Mouse (Mus musculus) embryonic facial prominence, embryonic 14.5 days (tissue): ENCODE data around the gene Vpreb3. TPM values are rescaled to one million over a fixed set of nuclear protein-coding genes. Genes with fewer than 3 reads are reported as not detected.
"Not testable (repeated sequence)": the region's sequence is repeated elsewhere in the genome, so short reads cannot be mapped to it uniquely, and the experiment has no call there.

Experiments used
- ATAC-seq: fragments of 200-750 bp; cut with Nextera tagmentation; 2 replicates; pipeline ENCODE4 v1.8.0; 2017; ENCODE audit warnings: low read depth, moderate number of reproducible peaks, moderate TSS enrichment
- DNase-seq: peaks from one replicate; pipeline ENCODE4 v3.0.0-alpha.2; 2015; ENCODE audit warnings: low spot score
- H3K27ac ChIP-seq: fragments of 300-500 bp; sonication (generic); replicated peaks from 2 replicates; pipeline ENCODE4 v1.5.1; 2014; ENCODE audit warnings: low read depth, mild to moderate bottlenecking, low read length, moderate library complexity
- H3K27me3 ChIP-seq: fragments of 300-500 bp; sonication (generic); replicated peaks from 2 replicates; pipeline ENCODE4 v1.6.1; 2014; ENCODE audit warnings: low read length; ENCODE audit not compliant: control insufficient read depth, insufficient read depth
- H3K36me3 ChIP-seq: fragments of 300-500 bp; sonication (generic); 2 replicates; pipeline ENCODE4 v1.6.1; 2014; ENCODE audit warnings: low read length, mixed read lengths; ENCODE audit not compliant: control insufficient read depth, insufficient read depth
- H3K4me1 ChIP-seq: fragments of 300-500 bp; sonication (generic); 2 replicates; pipeline ENCODE4 v1.6.1; 2014; ENCODE audit warnings: antibody characterized with exemption, low read length; ENCODE audit not compliant: control insufficient read depth, insufficient read depth
- H3K4me2 ChIP-seq: fragments of 300-500 bp; sonication (generic); 2 replicates; pipeline ENCODE4 v1.6.1; 2014; ENCODE audit warnings: low read depth, mild to moderate bottlenecking, low read length, moderate library complexity, mixed read lengths
- H3K4me3 ChIP-seq: fragments of 300-500 bp; sonication (generic); 2 replicates; pipeline ENCODE4 v1.5.1; 2014; ENCODE audit warnings: low read depth, mild to moderate bottlenecking, low read length
- H3K9ac ChIP-seq: fragments of 300-500 bp; sonication (generic); 2 replicates; pipeline ENCODE4 v1.6.1; 2014; ENCODE audit warnings: low read depth, mild to moderate bottlenecking, low read length, moderate library complexity, mixed read lengths
- H3K9me3 ChIP-seq: fragments of 300-500 bp; sonication (generic); 2 replicates; pipeline ENCODE4 v1.6.1; 2016; ENCODE audit warnings: low read length; ENCODE audit not compliant: control insufficient read depth
- WGBS: fragments of 180-500 bp; shearing (Covaris S2); extraction: QIAGEN DNeasy Blood & Tissue Kit; methylation state at CpG from one replicate; pipeline ENCODE4 v1.1.7; 2014; 5-methylcytosine and 5-hydroxymethylcytosine counted together
- polyA plus RNA-seq: library from polyadenylated mRNA; unstranded; fragments of >200 nt; fragmentation: Nextera tagmentation; extraction: Ambion mirVana; gene quantifications from 2 replicates; pipeline ENCODE4 v1.2.1, GENCODE M21; 2014

Vpreb3 gene
- polyA plus RNA-seq, 1 experiment from 2014 or later: 1.4 TPM

GRCm38 (mm10) chr10:75975216-75975615, 32.4 kb downstream of the Vpreb3 start:
- Histone ChIP-seq H3K4me1 (no peaks in the 10 kb centered on the region), H3K4me3 (no peak overlapping the region), H3K9me3 (no peaks in the 10 kb centered on the region), H3K9ac (no peak overlapping the region), H3K27ac (no peak overlapping the region), H3K27me3 (no peaks in the 10 kb centered on the region), H3K36me3 (no peaks in the 10 kb centered on the region), H3K4me2 (no peak overlapping the region)
- ATAC-seq: no peak
- DNase-seq: no peak
- WGBS: 76% methylated on average over 5 of the region's 5 CpGs

- Histone ChIP-seq H3K9me3 (no peaks in the 10 kb centered on the region), H3K4me3 (no peak overlapping the region), H3K4me1 (no peaks in the 10 kb centered on the region), H3K27ac (no peak overlapping the region), H3K9ac (no peak overlapping the region), H3K4me2 (no peak overlapping the region), H3K27me3 (no peaks in the 10 kb centered on the region), H3K36me3 (no peaks in the 10 kb centered on the region)
- DNase-seq (no peak), ATAC-seq (no peak)
- WGBS: 45% methylated on average over 10 of the region's 10 CpGs
Measured at GRCm38 (mm10) chr10:75978119-75978834, 35.4 kb downstream of the Vpreb3 start.

- WGBS: 89% methylated on average over 5 of the region's 5 CpGs
- Histone ChIP-seq H3K4me3 (no peak overlapping the region), H3K9ac (no peak overlapping the region), H3K4me1 (no peaks in the 10 kb centered on the region), H3K4me2 (no peak overlapping the region), H3K9me3 (no peaks in the 10 kb centered on the region), H3K27ac (no peak overlapping the region), H3K36me3 (no peaks in the 10 kb centered on the region), H3K27me3 (no peaks in the 10 kb centered on the region)
- ATAC-seq: no peak
- DNase-seq: no peak
Measured at GRCm38 (mm10) chr10:75978835-75979157, 35.9 kb downstream of the Vpreb3 start.

- no peaks in the 10 kb centered on the region for H3K4me1 ChIP-seq
- H3K36me3 ChIP-seq: no peaks in the 10 kb centered on the region
- 85% methylated on average over 3 of the region's 3 CpGs for WGBS
Measured at GRCm38 (mm10) chr10:75979432-75979831, 36.6 kb downstream of the Vpreb3 start.

GRCm38 (mm10) chr10:75990430-75991042, 47.7 kb downstream of the Vpreb3 start:
- H3K36me3 ChIP-seq: no peaks in the 10 kb centered on the region
- no peaks in the 10 kb centered on the region for H3K27me3 ChIP-seq
- no peaks in the 10 kb centered on the region for H3K4me1 ChIP-seq
- WGBS: 62% methylated on average over 4 of the region's 4 CpGs
- H3K27ac ChIP-seq: no peak overlapping the region
- DNase-seq (no peak), ATAC-seq (no peak)
- no peak overlapping the region for H3K4me2 ChIP-seq
- no peak overlapping the region for H3K4me3 ChIP-seq
- no peaks in the 10 kb centered on the region for H3K9me3 ChIP-seq
- no peak overlapping the region for H3K9ac ChIP-seq

More at GRCm38 (mm10) chr10:75979432-75979831, 36.6 kb downstream of the Vpreb3 start:
- DNase-seq (no peak), ATAC-seq (no peak)
- Histone ChIP-seq H3K9me3 (no peaks in the 10 kb centered on the region), H3K4me2 (no peak overlapping the region), H3K4me3 (no peak overlapping the region), H3K27me3 (no peaks in the 10 kb centered on the region), H3K27ac (no peak overlapping the region), H3K9ac (no peak overlapping the region)

- Histone ChIP-seq H3K4me1 (no peaks in the 10 kb centered on the region), H3K4me3 (no peak overlapping the region), H3K36me3 (no peaks in the 10 kb centered on the region), H3K27ac (no peak overlapping the region), H3K4me2 (no peak overlapping the region), H3K27me3 (no peaks in the 10 kb centered on the region), H3K9ac (no peak overlapping the region), H3K9me3 (no peaks in the 10 kb centered on the region)
- 84% methylated on average over 15 of the region's 15 CpGs for WGBS
- DNase-seq (no peak), ATAC-seq (no peak)
Measured at GRCm38 (mm10) chr10:75993616-75994240, 50.9 kb downstream of the Vpreb3 start.

- not testable (repeated sequence) for H3K36me3 ChIP-seq, ATAC-seq, DNase-seq, H3K9ac ChIP-seq, H3K4me3 ChIP-seq, H3K27me3 ChIP-seq, H3K9me3 ChIP-seq, H3K4me1 ChIP-seq, H3K4me2 ChIP-seq, H3K27ac ChIP-seq
- whole genome bisulfite sequencing: 77% methylated on average over 11 of the region's 13 CpGs
Measured at GRCm38 (mm10) chr10:75994531-75995210, 51.8 kb downstream of the Vpreb3 start.

- Histone ChIP-seq H3K9me3 (no peaks in the 10 kb centered on the region), H3K27ac (no peak overlapping the region), H3K4me1 (no peaks in the 10 kb centered on the region), H3K36me3 (no peaks in the 10 kb centered on the region), H3K4me3 (no peak overlapping the region), H3K4me2 (no peak overlapping the region), H3K9ac (no peak overlapping the region), H3K27me3 (no peaks in the 10 kb centered on the region)
- DNase-seq: no peak
- no peak for ATAC-seq
- 84% methylated on average over 11 of the region's 11 CpGs for WGBS
Measured at GRCm38 (mm10) chr10:75995463-75995862, 52.6 kb downstream of the Vpreb3 start.
